11 mouse cellular contexts compared by ENCODE assay signal in the genomic region with DNA sequence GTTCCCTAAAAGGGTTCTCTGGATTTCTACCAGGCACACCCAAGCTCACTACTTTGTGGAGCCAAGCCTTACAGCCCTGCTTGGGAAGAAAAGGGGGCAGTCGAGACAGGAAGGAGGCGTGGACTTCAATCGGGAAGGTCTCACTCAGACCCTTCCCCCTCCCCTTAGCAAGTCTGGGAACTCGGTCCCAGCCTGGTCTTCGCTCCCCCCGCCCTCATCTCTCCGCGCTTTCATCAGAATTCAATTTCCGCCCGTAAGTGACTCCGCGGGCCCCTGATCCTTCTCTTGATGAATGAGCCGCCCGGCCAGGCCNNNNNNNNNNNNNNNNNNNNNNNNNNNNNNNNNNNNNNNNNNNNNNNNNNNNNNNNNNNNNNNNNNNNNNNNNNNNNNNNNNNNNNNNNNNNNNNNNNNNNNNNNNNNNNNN.
A peak's percentile ranks its signal among the peaks of the same experiment; 100 is the strongest.
DNase-seq lines count a peak whose midpoint lies in the region; ATAC-seq lines count a peak whose summit lies in the region.
"Had no signal": no experiment of that assay in that cellular context is flagged by ENCODE, and none has a peak within 500 bp of the region (broad histone marks: within the 10 kb centered on the region; RNA-seq: fewer than 3 reads in every experiment).

No protein-coding gene starts in this region.

- H3K36me3 ChIP-seq in embryonic facial prominence, embryonic 13.5 days = no peaks in the 10 kb centered on the region
- no peaks in the 10 kb centered on the region for H3K36me3 ChIP-seq in intestine, embryonic 15.5 days
- no peaks in the 10 kb centered on the region for H3K36me3 ChIP-seq in neural tube, embryonic 14.5 days (ENCODE audit: control insufficient read depth, insufficient read depth, low read length)
- H3K36me3 ChIP-seq: G1E had no signal

- WGBS in embryonic facial prominence, embryonic 13.5 days = 0% methylated on average over 14 of the region's 14 CpGs
- 0% methylated on average over 14 of the region's 14 CpGs for WGBS in intestine, embryonic 15.5 days
- WGBS in neural tube, embryonic 14.5 days = 0% methylated on average over 14 of the region's 14 CpGs

- no peaks in the 10 kb centered on the region for H3K9me3 ChIP-seq in embryonic facial prominence, embryonic 13.5 days
- no peaks in the 10 kb centered on the region for H3K9me3 ChIP-seq in intestine, embryonic 15.5 days
- no peaks in the 10 kb centered on the region for H3K9me3 ChIP-seq in neural tube, embryonic 14.5 days (ENCODE audit: control insufficient read depth, low read length)
- H3K9me3 ChIP-seq: G1E had no signal

- H3K27ac ChIP-seq in embryonic facial prominence, embryonic 13.5 days = no peak overlapping the region
- no peak overlapping the region for H3K27ac ChIP-seq in intestine, embryonic 15.5 days
- peak overlapping the region; percentile 73 for H3K27ac ChIP-seq in neural tube, embryonic 14.5 days (ENCODE audit: low read depth, low read length)

- peak overlapping the region; percentile 57 for H3K4me2 ChIP-seq in embryonic facial prominence, embryonic 13.5 days
- peak overlapping the region; percentile 64 for H3K4me2 ChIP-seq in intestine, embryonic 15.5 days (replicated peaks)
- peak overlapping the region; percentile 39 for H3K4me2 ChIP-seq in neural tube, embryonic 14.5 days (ENCODE audit: low read depth, low read length)

- peaks cover 24% of the 10 kb centered on the region for H3K4me1 ChIP-seq in embryonic facial prominence, embryonic 13.5 days
- H3K4me1 ChIP-seq in intestine, embryonic 15.5 days (replicated peaks) = peaks cover 23% of the 10 kb centered on the region
- peaks cover 28% of the 10 kb centered on the region for H3K4me1 ChIP-seq in neural tube, embryonic 14.5 days (ENCODE audit: control insufficient read depth, insufficient read depth, low read length)

- no peak overlapping the region for H3K9ac ChIP-seq in embryonic facial prominence, embryonic 13.5 days
- H3K9ac ChIP-seq in intestine, embryonic 15.5 days = no peak overlapping the region
- no peak overlapping the region for H3K9ac ChIP-seq in neural tube, embryonic 14.5 days (replicated peaks; ENCODE audit: low read depth, low read length)

- peak; percentile 64 to 79 for DNase-seq in kidney, postnatal 4 days
- DNase-seq in kidney, adult 18-20 months = no peak
- DNase-seq in spleen, postnatal 4 days (ENCODE audit: low spot score in 2 of 2) = no peak
- no peak for DNase-seq in cerebellum, adult 9-10 months
- DNase-seq: lung, postnatal 36 days; right cerebral cortex, postnatal 4 days had no signal

- H3K4me3 ChIP-seq in embryonic facial prominence, embryonic 13.5 days = peak overlapping the region; percentile 31
- peak overlapping the region; percentile 24 for H3K4me3 ChIP-seq in intestine, embryonic 15.5 days (replicated peaks)
- H3K4me3 ChIP-seq in neural tube, embryonic 14.5 days (ENCODE audit: low read depth, low read length) = no peak overlapping the region

- ATAC-seq in embryonic facial prominence, embryonic 13.5 days (ENCODE audit: insufficient number of reproducible peaks, insufficient read depth, low FRiP score, low TSS enrichment, low read depth) = no peak
- ATAC-seq in intestine, embryonic 15.5 days = no peak
- peak; percentile 18; the same call in 1 of the 2 replicates for ATAC-seq in neural tube, embryonic 14.5 days (ENCODE audit: low read depth)
- no peak for ATAC-seq in erythroblast, adult 5-6 weeks (replicated peaks; ENCODE audit: low FRiP score, poor library complexity, severe bottlenecking)

- H3K27me3 ChIP-seq in embryonic facial prominence, embryonic 13.5 days = peaks cover 93% of the 10 kb centered on the region
- H3K27me3 ChIP-seq in intestine, embryonic 15.5 days (replicated peaks) = peaks cover 83% of the 10 kb centered on the region
- H3K27me3 ChIP-seq in neural tube, embryonic 14.5 days (ENCODE audit: control insufficient read depth, insufficient read depth, low read length) = peaks cover 16% of the 10 kb centered on the region

Comparison
In these comparisons a context has a peak if more than half of its experiments do, and no peak if none do; other contexts are left out.
1. DNase-seq: peak in kidney, postnatal 4 days (2 of 2); none in kidney, adult 18-20 months (single experiment), spleen, postnatal 4 days (0 of 2) and cerebellum, adult 9-10 months (single experiment).
2. Peak in every context shown above with its lines, with median percentiles within 50 percentile points of each other: H3K4me2 ChIP-seq.